Mouse (Mus musculus): ENCODE data around the gene Arhgap17. TPM values are rescaled to one million over a fixed set of nuclear protein-coding genes. Genes with fewer than 3 reads are reported as not detected.

Gene Arhgap17
- polyA plus RNA-seq, 1 experiment from 2014 or later: 23.1 TPM

DNA sequence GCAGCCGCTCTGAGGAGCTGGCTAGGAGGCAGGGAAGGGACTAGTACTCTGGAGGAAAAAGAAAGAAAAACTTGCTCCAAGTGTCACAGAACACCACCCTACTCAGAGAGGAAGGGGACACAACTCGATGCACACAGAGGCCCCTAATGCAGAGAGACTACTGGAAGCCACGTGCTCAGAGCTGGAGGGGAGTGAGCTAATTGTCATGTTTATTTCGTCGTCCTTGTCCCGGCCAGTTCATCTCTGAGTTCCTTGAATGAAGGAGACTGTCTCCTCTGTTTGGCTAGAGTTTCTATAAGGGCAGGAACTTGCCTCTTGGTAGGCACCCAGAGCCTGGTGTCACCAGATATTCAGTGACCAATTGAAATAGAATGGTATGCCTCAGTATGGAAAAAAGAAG lies 118.4 kb downstream of the Arhgap17 start:
- Histone ChIP-seq H3K9ac (no peak overlapping the region), H3K4me1 (no peaks in the 10 kb centered on the region), H3K4me2 (replicated peaks) (no peak overlapping the region), H3K27ac (no peak overlapping the region), H3K36me3 (no peaks in the 10 kb centered on the region), H3K9me3 (no peaks in the 10 kb centered on the region), H3K27me3 (replicated peaks) (no peaks in the 10 kb centered on the region), H3K4me3 (no peak overlapping the region)
- no peak for ATAC-seq (ENCODE audit: low FRiP score, low read depth)
- WGBS: 52% methylated on average over 6 of the region's 6 CpGs

DNA sequence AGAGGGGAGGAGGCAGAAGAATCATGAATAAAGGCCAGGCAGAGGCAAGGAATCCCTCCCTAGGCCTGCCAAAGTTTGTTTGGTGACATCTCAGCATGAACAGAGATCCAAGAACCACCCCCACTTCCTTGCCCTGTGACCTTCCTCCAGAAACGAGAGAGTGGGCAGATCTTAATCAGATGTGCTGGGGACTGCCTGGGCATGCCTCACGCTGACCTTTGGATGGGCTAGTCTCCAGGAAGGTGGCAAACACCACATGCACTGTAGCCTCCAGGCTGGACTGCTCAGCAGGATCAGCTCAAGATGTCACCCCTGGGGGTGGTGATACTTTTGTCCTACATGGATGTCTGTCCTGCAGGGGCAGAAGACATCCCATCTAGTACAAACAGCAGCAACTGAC lies 121.5 kb downstream of the Arhgap17 start:
- Histone ChIP-seq H3K36me3 (no peaks in the 10 kb centered on the region), H3K27me3 (replicated peaks) (no peaks in the 10 kb centered on the region), H3K4me1 (no peaks in the 10 kb centered on the region), H3K4me3 (no peak overlapping the region), H3K9me3 (no peaks in the 10 kb centered on the region), H3K9ac (no peak overlapping the region), H3K27ac (no peak overlapping the region), H3K4me2 (replicated peaks) (no peak overlapping the region)
- ATAC-seq (ENCODE audit: low FRiP score, low read depth): no peak
- WGBS: 68% methylated on average over 2 of the region's 2 CpGs

DNA sequence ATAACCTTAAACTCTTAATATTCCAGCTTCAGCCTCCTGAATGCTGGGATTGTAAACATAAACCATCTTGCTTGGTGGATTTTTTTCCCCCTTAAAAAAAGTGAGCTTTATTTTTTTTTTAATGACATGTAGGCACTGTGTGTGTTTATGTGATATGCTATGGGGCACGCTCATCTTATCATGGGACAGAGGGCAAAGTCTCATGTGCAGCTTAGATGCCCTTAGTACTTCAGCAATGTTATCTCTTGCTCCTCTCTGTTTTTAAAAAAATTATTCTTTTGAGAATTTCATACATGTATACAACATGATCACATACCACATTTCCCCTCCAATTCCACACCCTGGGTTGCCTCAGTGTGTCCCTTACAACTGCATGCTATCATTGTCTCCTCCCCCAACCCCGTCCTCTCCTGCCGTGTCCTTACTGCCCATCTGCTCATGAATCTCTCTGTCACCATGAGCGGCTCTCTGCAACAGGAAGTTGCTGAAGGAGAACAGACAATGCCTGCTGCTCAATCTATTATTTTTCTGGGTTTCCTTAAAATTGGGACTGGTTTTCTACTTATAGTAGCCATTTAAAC lies 123.1 kb downstream of the Arhgap17 start:
- Histone ChIP-seq H3K36me3 (no peaks in the 10 kb centered on the region), H3K4me2 (replicated peaks) (no peak overlapping the region), H3K27ac (no peak overlapping the region), H3K9ac (no peak overlapping the region), H3K4me1 (no peaks in the 10 kb centered on the region), H3K27me3 (replicated peaks) (no peaks in the 10 kb centered on the region), H3K9me3 (no peaks in the 10 kb centered on the region), H3K4me3 (no peak overlapping the region)
- WGBS: 52% methylated on average over 4 of the region's 4 CpGs
- no peak for ATAC-seq (ENCODE audit: low FRiP score, low read depth)

DNA sequence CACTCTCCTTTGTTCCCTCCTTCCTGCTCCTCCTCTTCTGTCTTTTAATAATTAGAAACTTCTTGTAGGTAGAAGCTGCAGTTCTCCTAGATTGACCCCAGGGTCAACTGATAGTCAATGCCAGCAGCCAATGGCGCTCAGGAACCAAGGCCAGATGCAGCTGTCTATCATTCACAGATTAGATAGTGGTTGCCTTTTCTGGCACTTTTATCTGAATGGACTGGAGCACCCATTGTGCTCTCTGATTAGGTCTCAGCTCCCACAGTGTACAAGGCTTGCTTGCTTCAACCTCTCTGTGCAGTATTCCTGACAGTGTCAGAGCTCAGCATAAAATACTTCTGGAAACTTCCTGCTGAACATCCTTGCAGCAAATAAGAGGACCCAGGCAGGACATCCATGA lies 124.9 kb downstream of the Arhgap17 start:
- H3K27me3 ChIP-seq (replicated peaks): no peaks in the 10 kb centered on the region

DNA sequence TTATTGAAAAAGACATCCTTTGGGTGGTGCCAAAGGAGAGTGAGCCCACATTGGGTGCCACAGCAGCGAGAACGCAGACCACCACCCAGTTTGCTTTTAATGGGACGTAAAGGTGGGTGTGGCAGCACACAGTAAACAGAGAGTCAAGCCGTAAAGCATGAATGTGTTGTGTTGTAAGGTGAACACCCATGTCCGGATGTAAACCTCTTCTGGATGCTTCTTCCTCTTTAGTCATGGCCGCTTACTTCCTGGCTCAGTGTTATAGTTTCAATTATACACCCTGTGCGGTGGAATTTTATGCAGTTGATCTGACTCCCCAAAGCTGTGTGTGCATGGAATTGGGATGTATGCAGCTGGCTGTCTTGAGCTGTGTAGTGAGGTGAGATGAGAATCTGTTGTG lies 127.5 kb downstream of the Arhgap17 start:
- Histone ChIP-seq H3K36me3 (no peaks in the 10 kb centered on the region), H3K4me3 (no peak overlapping the region), H3K4me1 (no peaks in the 10 kb centered on the region; the same call in 1 of the 2 replicates), H3K27ac (no peak overlapping the region), H3K4me2 (replicated peaks) (no peak overlapping the region), H3K9me3 (no peaks in the 10 kb centered on the region), H3K27me3 (replicated peaks) (no peaks in the 10 kb centered on the region), H3K9ac (no peak overlapping the region)
- 79% methylated on average over 7 of the region's 7 CpGs for WGBS
- ATAC-seq (ENCODE audit: low FRiP score, low read depth): no peak

More for the DNA sequence above, 124.9 kb downstream of the Arhgap17 start:
- no peak for ATAC-seq (ENCODE audit: low FRiP score, low read depth)
- Histone ChIP-seq H3K27ac (no peak overlapping the region), H3K4me2 (replicated peaks) (no peak overlapping the region), H3K4me1 (no peaks in the 10 kb centered on the region), H3K9ac (no peak overlapping the region), H3K9me3 (no peaks in the 10 kb centered on the region), H3K36me3 (no peaks in the 10 kb centered on the region), H3K4me3 (no peak overlapping the region)
- 95% methylated on average over 1 of the region's 1 CpGs for WGBS

DNA sequence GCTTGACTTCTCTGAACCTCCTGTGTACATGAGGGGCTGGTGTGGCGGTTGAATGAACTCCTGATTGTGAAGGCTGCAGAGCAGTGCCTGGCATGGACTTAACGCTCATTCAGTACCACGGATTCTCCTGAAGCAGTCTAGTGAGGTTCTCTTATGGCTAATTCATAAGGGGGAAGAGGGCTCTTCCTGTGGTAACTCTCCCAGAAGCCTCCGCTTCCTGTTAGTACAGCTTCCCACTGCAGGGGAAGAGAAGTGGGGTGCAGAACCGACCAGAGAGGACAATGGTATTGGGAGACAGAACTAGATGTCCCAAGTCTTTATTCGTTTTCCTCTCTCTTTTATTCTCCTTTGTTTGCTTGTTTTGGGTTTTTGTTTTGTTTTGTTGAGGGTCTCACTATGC lies 129.7 kb downstream of the Arhgap17 start:
- Histone ChIP-seq H3K36me3 (no peaks in the 10 kb centered on the region), H3K27me3 (replicated peaks) (no peaks in the 10 kb centered on the region), H3K27ac (no peak overlapping the region), H3K4me1 (no peaks in the 10 kb centered on the region; the same call in 1 of the 2 replicates), H3K9ac (no peak overlapping the region), H3K9me3 (no peaks in the 10 kb centered on the region), H3K4me3 (no peak overlapping the region), H3K4me2 (replicated peaks) (no peak overlapping the region)
- ATAC-seq (ENCODE audit: low FRiP score, low read depth): no peak
- 75% methylated on average over 6 of the region's 6 CpGs for WGBS

DNA sequence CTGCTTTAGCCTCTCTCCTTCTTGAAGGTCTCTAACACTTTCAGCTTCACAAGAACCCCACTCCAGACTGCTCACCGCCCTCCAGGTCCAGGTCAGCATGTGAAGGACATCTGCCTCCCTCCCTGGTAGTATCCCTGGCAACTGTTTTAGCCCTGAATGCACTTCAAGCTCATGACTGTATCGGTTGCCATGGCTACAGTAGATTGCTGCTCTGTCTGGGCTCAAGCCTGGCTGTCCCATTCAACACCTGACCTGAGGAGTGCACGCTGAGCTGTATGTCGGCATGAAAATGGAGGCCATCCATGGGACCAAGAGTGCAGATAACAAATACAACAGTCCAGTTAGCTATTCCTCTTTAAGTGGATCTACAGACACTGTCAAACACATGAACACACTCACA lies 131.1 kb downstream of the Arhgap17 start:
- Histone ChIP-seq H3K36me3 (no peaks in the 10 kb centered on the region), H3K9ac (no peak overlapping the region), H3K27me3 (replicated peaks) (no peaks in the 10 kb centered on the region), H3K4me3 (no peak overlapping the region), H3K4me1 (no peaks in the 10 kb centered on the region; the same call in 1 of the 2 replicates), H3K27ac (no peak overlapping the region), H3K9me3 (no peaks in the 10 kb centered on the region), H3K4me2 (replicated peaks) (no peak overlapping the region)
- 71% methylated on average over 4 of the region's 4 CpGs for WGBS
- ATAC-seq (ENCODE audit: low FRiP score, low read depth): 0 out of 2 replicates have a peak, but pooled peaks have one; percentile 48

DNA sequence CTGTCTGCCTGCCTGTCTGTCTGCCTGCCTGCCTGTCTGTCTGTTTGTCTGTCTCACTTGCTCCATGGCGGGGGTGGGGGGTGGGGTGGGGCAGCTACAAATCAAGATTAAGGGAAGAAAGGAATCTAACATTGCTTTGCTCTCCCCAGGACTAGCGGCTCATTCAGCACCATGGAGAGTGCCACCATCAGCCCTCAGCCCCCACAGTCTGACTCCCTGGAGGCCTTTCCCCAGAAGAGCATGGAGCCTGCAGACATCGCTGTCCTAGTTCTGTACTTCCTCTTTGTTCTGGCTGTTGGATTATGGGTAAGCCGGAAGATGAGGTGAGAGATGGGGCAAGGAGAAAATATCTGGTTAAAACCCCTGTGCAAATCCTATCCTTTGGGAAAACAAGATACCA lies 134.3 kb downstream of the Arhgap17 start:
- Histone ChIP-seq H3K9ac (no peak overlapping the region), H3K27me3 (replicated peaks) (no peaks in the 10 kb centered on the region), H3K4me2 (replicated peaks) (no peak overlapping the region), H3K4me1 (no peaks in the 10 kb centered on the region; the same call in 1 of the 2 replicates), H3K9me3 (no peaks in the 10 kb centered on the region), H3K27ac (no peak overlapping the region), H3K4me3 (no peak overlapping the region), H3K36me3 (no peaks in the 10 kb centered on the region)
- WGBS: 27% methylated on average over 4 of the region's 4 CpGs
- ATAC-seq (ENCODE audit: low FRiP score, low read depth): no peak

Other genes with a start within 250 kb of the Arhgap17 start
- gene Tnrc6a, start 246.0 kb downstream of the Arhgap17 start, polyA plus RNA-seq (2016; fragmentation: Nextera tagmentation; extraction: Ambion mirVana): 75.3 and 79.0 TPM in 2 replicates
- 0.16 TPM in 1 of 2 replicates, not detected in the other for gene Slc5a11, start 155.1 kb downstream of the Arhgap17 start, polyA plus RNA-seq (2016; fragmentation: Nextera tagmentation; extraction: Ambion mirVana)
- 69.2 and 71.6 TPM in 2 replicates for gene Lcmt1, start 131 bp downstream of the Arhgap17 start, polyA plus RNA-seq (2016; fragmentation: Nextera tagmentation; extraction: Ambion mirVana)
- 0.34 and 0.42 TPM in 2 replicates for gene Aqp8, start 92.4 kb upstream of the Arhgap17 start, polyA plus RNA-seq (2016; fragmentation: Nextera tagmentation; extraction: Ambion mirVana)
- gene Zkscan2, start 130.5 kb upstream of the Arhgap17 start, polyA plus RNA-seq (2016; fragmentation: Nextera tagmentation; extraction: Ambion mirVana): 9.8 and 10.4 TPM in 2 replicates